Mouse (Mus musculus): ENCODE measurements around the gene Arid1b.

The Arid1b gene

GRCm38 (mm10) chr17:5285877-5286440 lies 291.8 kb downstream of the Arid1b start:
- no peak for DNase-seq (ENCODE audit: low read depth)

- no peak for DNase-seq (ENCODE audit: low read depth)
These were observed 292.6 kb downstream of the Arid1b start for GRCm38 (mm10) chr17:5286571-5287209.

GRCm38 (mm10) chr17:5287210-5287591 lies 293.1 kb downstream of the Arid1b start:
- no peak for DNase-seq (ENCODE audit: low read depth)

- no peak for DNase-seq (ENCODE audit: low read depth)
These were observed 293.5 kb downstream of the Arid1b start for GRCm38 (mm10) chr17:5287641-5288040.

- DNase-seq (ENCODE audit: low read depth), result no peak
These were observed 299.8 kb downstream of the Arid1b start for GRCm38 (mm10) chr17:5293653-5294584.

- peak; percentile 91 for DNase-seq (ENCODE audit: low read depth)
These were observed 301.2 kb downstream of the Arid1b start for GRCm38 (mm10) chr17:5295086-5295947.

GRCm38 (mm10) chr17:5295948-5296262 lies 301.8 kb downstream of the Arid1b start:
- DNase-seq (ENCODE audit: low read depth), result no peak

- DNase-seq (ENCODE audit: low read depth), result no peak
These were observed 303.4 kb downstream of the Arid1b start for GRCm38 (mm10) chr17:5297491-5297890.

GRCm38 (mm10) chr17:5297984-5298383 lies 303.9 kb downstream of the Arid1b start:
- DNase-seq (ENCODE audit: low read depth), result no peak

GRCm38 (mm10) chr17:5298891-5299559 lies 304.9 kb downstream of the Arid1b start:
- DNase-seq (ENCODE audit: low read depth), result no peak

- peak; percentile 60 for DNase-seq (ENCODE audit: low read depth)
These were observed 309.0 kb downstream of the Arid1b start for GRCm38 (mm10) chr17:5302971-5303746.

GRCm38 (mm10) chr17:5305783-5306477 lies 311.8 kb downstream of the Arid1b start:
- DNase-seq (ENCODE audit: low read depth), result no peak

- no peak for DNase-seq (ENCODE audit: low read depth)
These were observed 315.8 kb downstream of the Arid1b start for GRCm38 (mm10) chr17:5309930-5310329.

GRCm38 (mm10) chr17:5310425-5310888 lies 316.3 kb downstream of the Arid1b start:
- DNase-seq (ENCODE audit: low read depth), result no peak

- DNase-seq (ENCODE audit: low read depth), result no peak
These were observed 316.9 kb downstream of the Arid1b start for GRCm38 (mm10) chr17:5311062-5311461.

GRCm38 (mm10) chr17:5312307-5312706 lies 318.2 kb downstream of the Arid1b start:
- no peak for DNase-seq (ENCODE audit: low read depth)

GRCm38 (mm10) chr17:5314735-5315134 lies 320.6 kb downstream of the Arid1b start:
- no peak for DNase-seq (ENCODE audit: low read depth)

GRCm38 (mm10) chr17:5316489-5316888 lies 322.4 kb downstream of the Arid1b start:
- DNase-seq (ENCODE audit: low read depth), result no peak

- no peak for DNase-seq (ENCODE audit: low read depth)
These were observed 327.6 kb downstream of the Arid1b start for GRCm38 (mm10) chr17:5321589-5322225.

- DNase-seq (ENCODE audit: low read depth), result no peak
These were observed 328.5 kb downstream of the Arid1b start for GRCm38 (mm10) chr17:5322594-5322993.
